Mouse (Mus musculus): Measurements from ENCODE around the gene Ccdc34.

Gene Ccdc34

GRCm38 (mm10) chr2:110214278-110214677 lies 196.7 kb downstream of the Ccdc34 start:
- DNase-seq (ENCODE audit: low spot score): no peak

GRCm38 (mm10) chr2:110214991-110215684 lies 197.5 kb downstream of the Ccdc34 start:
- no peak for DNase-seq (ENCODE audit: low spot score)

- no peak for DNase-seq (ENCODE audit: low spot score)
Measured at GRCm38 (mm10) chr2:110215685-110216058, 198.1 kb downstream of the Ccdc34 start.

GRCm38 (mm10) chr2:110220492-110220891 lies 202.9 kb downstream of the Ccdc34 start:
- DNase-seq (ENCODE audit: low spot score): no peak

- DNase-seq (ENCODE audit: low spot score): no peak
Measured at GRCm38 (mm10) chr2:110222793-110223192, 205.2 kb downstream of the Ccdc34 start.
